Mouse (Mus musculus) C2C12 (cell line): ENCODE data around the gene C1qtnf2.

Experiments
- CTCF ChIP-seq: IDR thresholded peaks from one replicate; pipeline ENCODE4 v1.5.1; 2011; ENCODE audit not compliant: control insufficient read depth, insufficient read depth, insufficient read length
- FOSL1 ChIP-seq: IDR thresholded peaks from one replicate; pipeline ENCODE4 v1.8.0; 2011; ENCODE audit warnings: mild to moderate bottlenecking, low read length; ENCODE audit not compliant: poor library complexity, insufficient read depth, severe bottlenecking
- MYOD1 ChIP-seq: IDR thresholded peaks from one replicate; pipeline ENCODE4 v1.6.1; 2011; ENCODE audit warnings: low read depth; ENCODE audit not compliant: control insufficient read depth, insufficient read length
- USF1 ChIP-seq: IDR thresholded peaks from one replicate; pipeline ENCODE4 v1.6.1; 2011; ENCODE audit warnings: low read depth, mild to moderate bottlenecking, control low read depth, moderate library complexity

DNA sequence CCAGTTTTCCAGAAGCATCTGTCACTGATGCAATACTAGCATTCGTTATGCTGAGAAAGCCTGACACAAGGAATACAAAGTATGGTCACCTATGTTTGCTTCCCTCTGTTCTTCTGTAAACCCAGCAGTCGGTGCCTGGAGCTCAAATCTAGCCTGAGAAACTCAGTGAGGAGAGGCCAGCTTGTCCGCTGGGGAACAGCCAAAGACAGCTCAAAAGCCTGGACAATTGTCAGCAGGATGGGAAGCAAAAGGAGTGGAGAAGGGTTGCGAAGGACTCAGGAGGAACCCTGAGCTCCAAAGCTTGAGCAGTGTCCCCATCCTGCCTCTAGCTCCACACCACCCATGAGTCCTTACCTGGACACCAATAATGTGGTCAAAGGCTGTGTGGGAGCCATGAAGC is 10.0 kb downstream of the C1qtnf2 start:
- no peak for TF ChIP-seq CTCF
- TF ChIP-seq FOSL1, result no peak
- no peak for TF ChIP-seq MYOD1
- no peak for TF ChIP-seq USF1
